Mouse (Mus musculus): ENCODE results near the gene Rpp25. TPM values are rescaled to one million over a fixed set of nuclear protein-coding genes. Genes with fewer than 3 reads are reported as not detected.

The Rpp25 gene
- 0.74 and 0.93 TPM in 2 replicates for polyA plus RNA-seq (2012; rRNA removed)

DNA sequence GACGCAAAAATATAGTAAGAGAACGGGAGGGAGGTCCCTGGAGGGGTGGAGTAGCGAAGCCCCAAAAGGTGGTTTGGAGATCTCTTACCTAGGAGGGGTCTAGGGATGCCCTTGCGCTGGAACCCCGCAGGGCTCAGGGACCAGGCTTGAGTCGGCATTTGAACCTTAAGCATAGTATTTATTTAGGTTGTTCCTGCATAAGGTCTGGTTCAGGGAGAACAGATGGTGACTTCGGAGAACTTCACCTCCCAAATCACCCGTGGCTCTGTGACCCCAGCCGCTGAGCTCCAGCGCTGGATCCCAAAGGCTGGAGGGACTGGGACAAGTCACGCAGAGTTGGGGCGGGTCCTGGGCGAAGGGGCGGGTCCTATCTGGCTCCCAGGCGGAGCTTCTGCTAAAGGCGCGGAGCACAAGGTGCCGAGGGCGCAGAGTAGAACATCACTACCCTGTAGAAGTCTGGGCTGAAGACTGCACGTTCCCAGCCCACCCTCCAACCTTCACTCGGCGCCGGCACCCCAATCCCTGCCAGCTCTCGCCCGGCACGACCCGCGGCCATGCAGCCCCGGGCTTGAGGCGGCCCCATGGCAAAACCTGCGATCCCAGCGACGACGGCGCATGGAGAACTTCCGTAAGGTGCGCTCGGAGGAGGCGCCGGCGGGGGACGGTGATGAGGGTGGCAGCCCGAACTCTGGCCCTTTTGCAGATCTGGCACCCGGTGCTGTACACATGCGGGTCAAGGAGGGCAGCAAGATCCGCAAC lies at the start of gene Rpp25:
TSS of gene Rpp25 (plus strand) at position 405 of the 759 bp plus-strand sequence.
- DNase-seq (ENCODE audit: low read depth): no peak

DNA sequence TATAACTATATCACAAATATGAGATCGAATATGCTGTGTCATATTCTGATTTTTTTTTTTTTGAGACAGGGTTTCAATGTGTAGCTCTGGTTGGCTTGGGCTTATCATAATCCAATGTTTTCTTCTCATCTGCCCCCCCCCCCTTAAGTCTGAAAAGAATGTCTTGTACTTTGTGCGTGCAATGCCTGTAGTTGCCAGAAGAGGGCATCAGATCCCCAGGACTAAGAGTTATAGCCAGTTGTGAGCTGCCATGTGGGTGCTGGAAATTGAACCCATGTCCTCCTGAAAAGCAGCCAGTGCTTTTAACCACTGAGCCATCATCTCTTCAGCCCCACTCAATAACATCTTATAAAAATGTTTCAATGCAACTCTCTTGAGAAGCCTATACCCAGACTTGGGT lies 44.1 kb upstream of the Rpp25 start:
- no peak for DNase-seq (ENCODE audit: low read depth)

DNA sequence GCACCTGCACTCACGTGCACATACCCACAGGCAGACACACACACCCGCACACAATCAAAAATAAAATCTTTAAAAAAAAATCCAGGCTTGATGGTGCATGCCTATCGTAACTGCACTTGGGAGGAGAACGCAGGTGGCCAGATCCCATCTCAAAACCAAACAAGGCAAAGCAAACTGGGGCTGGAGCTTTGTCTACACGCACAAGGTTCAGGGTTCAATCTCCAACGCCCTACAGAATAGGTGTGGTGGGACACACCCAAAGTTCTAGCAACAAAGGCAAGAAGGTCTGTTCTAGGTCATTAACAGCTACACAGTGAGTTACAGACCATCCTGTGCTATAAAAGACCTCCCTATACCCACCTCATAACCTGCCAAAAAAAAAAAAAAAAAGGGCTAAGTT lies 41.0 kb upstream of the Rpp25 start:
- DNase-seq (ENCODE audit: low read depth): no peak

DNA sequence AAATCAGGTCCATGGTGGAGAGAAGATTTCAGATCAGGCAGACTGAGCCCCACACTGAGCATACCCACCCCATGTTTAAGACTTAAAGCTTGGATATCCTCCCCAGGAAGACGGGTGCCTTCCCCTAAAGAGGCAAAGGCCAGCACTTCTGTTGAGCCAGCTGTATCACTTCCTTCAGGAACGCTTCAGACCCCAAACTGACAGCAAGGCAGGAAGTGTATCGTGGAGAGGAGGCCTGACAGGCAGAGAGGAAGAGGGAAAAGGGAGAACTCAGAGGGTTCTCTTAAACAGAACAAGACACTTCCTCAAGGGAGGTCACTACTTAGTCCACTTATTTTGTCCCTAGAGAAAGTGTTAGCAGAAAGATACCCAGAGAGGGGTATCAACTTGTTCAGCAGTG lies 37.7 kb upstream of the Rpp25 start:
- DNase-seq (ENCODE audit: low read depth): no peak

DNA sequence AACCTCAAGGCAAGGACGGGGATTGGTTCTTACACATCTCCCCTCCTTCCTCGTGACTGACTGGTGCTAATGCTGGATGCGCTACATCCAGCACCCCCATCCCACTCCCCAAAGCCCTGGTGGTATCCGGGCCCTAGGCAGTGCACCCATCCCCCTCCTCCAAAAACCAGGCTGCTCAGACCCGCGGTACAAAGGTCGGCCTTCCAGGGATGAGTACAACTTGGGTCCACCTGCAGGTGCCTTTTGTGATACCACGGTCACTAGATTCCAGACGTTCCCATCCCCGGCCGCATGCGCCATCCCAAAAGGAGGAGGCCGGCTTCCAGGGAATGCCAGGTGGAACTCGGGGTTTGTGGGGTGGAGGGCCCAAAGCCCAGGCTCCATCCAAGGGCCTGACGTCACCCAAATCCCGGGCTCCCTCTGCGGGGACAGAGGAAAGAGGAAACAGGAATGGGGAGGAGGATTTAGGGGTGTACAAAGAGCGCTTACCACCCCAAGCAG lies 36.5 kb upstream of the Rpp25 start:
- no peak for DNase-seq (ENCODE audit: low read depth)

DNA sequence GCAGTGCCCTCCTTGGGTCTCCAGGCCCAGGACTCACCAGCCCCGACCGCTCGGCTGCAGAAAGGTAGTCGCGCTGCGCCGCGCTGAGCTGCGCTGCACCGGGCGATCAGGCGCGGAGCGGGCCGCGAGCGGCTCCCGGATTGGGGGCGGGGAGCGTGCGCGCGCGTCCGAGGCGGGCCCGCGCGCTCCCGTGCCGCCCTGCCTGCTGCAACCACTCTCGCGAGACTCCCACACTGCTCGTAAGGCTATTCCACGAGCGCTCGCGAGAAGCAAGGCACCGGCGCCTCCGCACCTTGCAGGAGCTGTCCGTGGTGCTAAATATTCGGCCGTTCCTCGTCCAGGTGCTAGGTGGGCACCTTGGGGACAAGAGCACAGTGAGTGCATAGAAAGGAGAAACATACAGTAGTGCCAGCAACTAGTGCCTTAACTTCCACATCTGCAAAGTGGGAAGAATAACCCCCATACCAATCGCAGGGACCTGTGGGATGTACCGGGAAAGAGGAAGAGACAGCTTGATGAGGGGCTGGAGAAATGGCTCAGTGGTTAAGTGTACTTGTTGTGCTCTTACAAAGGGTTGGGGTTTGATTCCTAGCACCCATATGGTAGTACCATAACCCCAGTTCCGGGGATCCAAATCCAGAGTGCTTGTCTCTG lies 35.8 kb upstream of the Rpp25 start, which contains the start of gene Scamp5:
TSS of gene Scamp5 (minus strand) at position 165 of the 654 bp plus-strand sequence.
- DNase-seq (ENCODE audit: low read depth): peak; percentile 42

DNA sequence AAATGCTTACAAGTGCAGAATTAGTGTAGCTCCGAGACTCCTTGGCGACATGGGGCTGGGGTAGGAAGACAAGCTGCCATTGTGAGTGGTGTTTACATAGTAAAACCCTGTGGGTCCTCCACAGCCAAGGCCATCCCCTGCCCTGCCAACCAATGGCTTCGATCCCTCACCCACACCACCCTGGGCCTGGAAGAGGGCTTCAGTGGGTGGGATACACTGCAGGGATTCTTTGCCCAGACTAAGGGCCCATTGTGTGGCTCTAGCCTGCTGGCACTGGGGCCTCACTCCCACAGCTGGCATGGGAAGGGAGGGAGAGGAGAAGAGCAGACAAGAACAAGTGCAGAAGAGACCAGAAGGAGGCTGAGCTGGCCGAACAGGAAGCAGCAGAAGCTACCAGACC lies 34.9 kb upstream of the Rpp25 start:
- no peak for DNase-seq (ENCODE audit: low read depth)

DNA sequence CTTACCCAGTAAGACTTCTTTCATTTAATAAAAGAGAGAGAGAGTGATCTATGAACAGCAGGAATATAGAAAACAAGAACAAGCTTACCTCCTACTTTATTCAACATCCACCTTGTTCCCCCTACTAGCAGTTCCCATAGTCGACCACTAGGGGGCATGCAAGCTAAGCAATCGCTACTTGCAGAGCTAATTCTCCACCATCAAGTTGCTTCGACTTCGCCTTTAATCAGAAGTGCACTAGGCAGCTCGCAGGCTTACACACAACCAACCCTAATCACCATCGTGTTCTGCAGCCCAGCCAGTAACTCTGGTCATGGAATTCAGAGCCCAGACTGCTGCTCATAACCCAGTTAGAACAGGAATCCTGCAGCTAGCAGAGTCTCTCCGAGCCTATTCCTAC lies 18.1 kb upstream of the Rpp25 start:
- DNase-seq (ENCODE audit: low read depth): no peak

DNA sequence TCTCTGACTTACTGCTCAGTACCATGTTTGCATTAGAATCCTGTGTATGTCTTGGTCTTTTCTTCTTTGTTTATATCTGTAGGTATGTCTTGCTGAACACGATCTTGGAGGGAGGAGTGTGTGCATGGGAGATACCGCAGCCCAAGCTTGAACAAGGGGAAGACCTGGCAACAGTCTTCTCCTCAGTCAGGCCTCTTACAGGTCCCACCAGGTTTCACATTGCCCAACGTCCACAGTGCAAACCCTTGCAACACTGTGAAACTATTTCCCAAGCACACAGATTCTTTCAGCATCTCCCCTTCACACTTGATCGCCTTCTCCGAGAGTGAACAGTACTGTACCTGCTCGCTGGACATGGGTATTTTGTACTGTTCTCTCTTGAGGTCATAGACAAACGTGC lies 16.0 kb upstream of the Rpp25 start:
- DNase-seq (ENCODE audit: low read depth): no peak

DNA sequence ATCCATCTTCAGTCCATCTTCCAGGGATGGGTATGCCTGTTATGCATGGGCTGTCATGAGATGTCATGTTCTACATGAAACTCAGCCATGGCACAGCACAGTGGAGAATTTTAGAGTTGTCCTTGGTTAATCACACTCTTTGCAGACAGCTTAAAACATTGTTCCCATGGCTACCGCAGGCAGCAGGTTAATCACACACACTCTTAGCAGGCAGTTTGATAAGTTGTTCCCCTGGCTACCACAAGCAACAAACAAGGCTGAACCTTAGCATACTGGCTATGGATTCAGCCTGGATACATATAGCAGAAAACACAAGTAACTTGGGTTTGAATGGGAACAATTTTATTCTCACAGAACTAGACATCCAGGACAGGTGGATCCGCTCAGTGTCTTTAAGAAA lies 10.3 kb upstream of the Rpp25 start:
- DNase-seq (ENCODE audit: low read depth): no peak

DNA sequence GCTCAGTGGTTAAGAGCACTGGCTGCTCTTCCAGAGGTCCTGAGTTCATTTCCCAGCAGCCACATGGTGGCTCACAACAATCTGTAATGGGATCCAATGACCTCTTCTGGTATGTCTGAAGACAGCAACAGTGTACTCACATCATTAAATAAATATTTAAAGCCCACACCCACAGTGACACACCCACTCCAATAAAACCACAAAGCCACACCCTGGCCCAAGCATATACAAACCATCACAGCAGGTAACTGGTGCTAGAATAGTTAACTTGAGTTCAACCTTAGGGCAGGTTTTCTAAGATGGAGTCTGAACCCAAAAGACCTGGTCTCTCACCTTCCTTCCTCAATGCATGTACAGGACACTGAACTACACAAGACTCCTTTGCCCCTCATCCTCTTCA lies 8.9 kb upstream of the Rpp25 start:
- DNase-seq (ENCODE audit: low read depth): no peak

DNA sequence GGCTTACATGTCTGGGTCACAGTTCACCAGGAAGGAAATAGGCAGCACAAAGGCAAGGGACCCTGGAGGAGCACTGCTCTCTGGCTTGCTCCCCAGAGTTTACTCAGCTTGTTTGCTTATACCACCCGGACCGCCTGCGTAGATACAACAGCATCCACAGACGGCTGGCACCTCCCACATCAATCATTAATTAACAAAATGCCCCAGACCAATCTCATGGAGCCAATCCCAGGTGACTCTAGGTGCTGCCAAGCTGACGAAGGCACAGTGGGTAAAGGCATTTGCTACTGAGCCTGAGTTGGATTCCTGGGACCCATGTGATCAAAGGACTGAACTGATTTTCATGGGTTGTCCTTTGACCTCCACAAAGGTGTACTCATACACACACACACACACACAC lies 6.6 kb upstream of the Rpp25 start:
- DNase-seq (ENCODE audit: low read depth): no peak

DNA sequence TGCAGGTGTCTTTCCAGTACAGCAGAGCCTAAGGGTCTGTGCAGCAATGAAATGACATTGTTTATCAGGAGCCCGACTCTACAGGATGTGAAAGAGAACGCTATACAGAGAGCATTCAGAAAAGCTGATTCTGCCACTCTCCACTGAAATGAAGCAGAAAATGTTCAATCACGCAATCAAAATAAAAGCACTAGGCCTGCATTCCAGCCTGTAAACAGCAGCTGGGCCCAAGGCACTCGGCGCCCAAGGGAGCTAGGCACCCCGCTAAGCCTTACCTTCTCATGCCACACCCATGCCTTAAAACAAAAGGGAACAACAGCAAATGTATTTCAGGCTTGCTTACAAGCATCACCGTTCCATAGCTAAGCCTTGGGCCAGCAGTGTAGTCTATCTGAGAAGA lies 5.3 kb upstream of the Rpp25 start:
- DNase-seq (ENCODE audit: low read depth): no peak

DNA sequence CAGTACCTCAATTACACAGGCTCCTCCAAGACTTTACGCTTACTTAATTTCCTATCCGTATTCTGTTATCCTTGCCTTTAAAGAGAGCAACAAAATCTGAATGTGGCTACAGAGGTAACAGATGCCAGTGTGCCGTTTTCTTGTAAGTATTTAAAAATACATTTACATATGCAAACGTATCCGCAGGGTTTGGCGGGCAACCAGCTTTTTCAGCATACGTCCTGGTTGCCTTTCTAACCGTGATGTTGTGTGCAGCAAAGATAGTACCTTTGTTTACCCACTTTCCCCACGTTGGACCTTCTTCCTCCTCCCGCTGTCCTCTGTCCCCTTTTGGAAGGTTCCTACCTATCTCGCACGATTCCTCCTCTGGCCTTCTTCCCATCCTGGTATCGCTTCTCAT lies 2.4 kb upstream of the Rpp25 start:
- no peak for DNase-seq (ENCODE audit: low read depth)

DNA sequence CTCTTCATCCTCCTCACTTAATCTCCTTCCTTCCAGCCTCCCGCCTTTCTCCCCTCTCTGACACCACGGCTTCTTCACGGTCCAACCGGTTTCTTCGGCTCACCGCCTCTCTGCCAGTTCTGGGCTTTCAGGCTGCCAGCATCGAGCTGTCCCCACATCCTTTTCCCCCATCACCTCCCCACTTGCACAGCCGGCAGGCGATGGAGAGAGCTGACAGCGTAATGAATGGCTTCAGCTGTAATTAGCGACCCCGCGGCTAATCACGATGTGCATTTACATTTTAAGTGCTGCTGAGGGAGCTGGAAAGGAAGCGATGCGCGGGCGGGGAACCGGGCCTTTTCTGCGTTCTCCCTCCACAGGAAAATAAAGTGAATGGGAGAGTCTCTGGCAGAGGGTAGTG lies 2.0 kb upstream of the Rpp25 start:
- no peak for DNase-seq (ENCODE audit: low read depth)

DNA sequence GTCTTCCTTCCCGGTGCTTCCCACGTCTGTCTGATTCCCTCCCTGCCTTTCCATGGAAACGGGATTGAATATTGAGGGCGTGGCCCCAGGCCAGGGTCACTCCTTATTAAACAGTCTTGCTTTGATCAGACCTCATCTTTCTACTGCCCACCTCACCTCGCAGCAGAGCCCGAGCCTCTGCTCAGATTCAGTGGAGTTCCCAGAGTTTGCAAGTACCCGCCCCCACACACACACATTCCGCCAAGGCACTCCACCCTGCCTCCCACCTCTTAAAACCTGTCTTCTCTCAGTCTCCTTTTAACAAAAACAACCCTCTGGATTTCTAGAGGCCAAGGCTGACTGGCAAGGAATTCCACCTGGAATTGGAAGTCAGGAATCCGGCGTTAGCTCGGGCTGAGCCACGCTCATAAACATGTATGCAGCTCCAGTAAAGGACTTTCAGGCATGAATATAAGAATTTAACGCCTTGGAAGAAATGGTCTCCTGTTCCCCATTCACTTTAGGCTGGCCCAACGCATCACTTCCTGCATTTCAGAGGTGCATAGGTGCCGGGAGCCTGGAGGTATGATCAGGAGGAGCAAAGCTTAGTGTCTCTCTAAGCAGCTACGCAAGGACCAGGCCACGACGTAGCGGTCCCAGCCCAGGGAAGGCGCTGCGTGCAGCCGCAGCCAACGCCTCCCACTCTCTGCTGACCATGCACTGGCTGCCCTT lies 760 bp upstream of the Rpp25 start:
- DNase-seq (ENCODE audit: low read depth): no peak

DNA sequence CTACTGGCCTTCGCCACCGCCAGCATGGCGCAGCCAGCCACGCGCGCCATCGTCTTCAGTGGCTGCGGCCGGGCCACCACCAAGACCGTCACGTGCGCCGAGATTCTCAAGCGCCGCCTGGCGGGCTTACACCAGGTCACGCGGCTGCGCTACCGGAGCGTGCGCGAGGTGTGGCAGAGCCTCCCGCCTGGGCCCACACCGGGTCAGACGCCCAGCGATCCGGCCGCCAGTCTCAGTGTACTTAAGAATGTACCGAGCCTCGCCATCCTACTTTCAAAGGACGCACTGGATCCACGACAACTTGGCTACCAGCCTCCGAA lies 515 bp downstream of the Rpp25 start:
- DNase-seq (ENCODE audit: low read depth): no peak

DNA sequence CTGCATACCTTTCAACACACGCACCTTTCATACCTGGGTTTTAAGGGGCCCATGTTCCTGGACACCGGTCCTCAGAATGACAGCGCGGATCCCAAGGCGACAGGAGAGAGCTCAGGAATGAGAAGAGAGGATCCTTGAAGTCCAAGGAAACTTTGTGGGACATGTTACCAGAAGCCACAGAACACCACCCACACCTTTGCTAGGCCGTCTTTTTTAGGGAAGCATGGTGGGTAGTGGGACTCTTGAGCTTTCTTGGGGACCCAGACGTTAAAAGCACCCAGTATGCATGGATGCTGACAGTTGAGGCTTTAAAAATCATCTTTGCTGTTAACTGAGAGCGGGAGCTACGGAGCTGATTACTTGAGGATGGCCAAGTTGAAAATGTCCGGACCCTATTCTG lies 1.1 kb downstream of the Rpp25 start:
- no peak for DNase-seq (ENCODE audit: low read depth)

DNA sequence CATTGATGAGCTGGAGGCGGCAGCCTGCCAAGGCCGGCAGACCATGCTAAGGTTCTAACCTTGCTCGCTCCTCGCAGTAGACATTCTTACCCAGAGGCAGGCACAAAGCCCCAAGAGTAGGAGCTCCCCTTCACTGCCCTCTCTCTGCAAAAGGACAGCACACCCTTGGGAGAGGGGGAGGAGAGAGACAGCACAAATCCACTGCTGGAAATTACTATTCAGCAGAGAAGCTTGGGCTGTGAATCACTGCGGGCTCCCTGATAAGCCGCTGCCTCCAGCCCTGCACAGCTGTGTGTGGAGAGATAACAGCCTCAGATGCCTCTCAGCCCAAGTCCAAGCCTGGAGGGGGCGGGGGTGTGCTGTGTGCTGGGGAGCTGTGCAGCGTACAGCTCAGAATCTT lies 1.9 kb downstream of the Rpp25 start:
- no peak for DNase-seq (ENCODE audit: low read depth)

DNA sequence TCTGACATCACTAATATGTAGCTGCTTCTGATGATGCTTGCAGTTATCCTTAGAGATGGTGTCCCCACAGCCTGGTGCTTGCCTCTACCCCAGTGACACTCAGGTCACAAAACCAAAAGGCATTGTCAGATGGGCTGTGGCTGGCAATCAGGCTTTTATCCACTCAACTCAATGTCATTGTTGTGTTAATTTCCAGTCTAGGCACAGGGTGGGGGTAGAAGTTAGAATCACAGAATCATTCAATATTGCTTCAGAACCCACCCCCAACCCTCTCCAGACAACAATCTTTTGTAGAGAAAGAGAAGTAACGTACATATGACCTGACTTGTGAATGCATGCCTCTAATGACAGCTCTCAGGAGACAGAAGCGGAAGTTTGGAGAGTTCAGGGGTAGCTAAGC lies 6.8 kb downstream of the Rpp25 start:
- DNase-seq (ENCODE audit: low read depth): no peak

DNA sequence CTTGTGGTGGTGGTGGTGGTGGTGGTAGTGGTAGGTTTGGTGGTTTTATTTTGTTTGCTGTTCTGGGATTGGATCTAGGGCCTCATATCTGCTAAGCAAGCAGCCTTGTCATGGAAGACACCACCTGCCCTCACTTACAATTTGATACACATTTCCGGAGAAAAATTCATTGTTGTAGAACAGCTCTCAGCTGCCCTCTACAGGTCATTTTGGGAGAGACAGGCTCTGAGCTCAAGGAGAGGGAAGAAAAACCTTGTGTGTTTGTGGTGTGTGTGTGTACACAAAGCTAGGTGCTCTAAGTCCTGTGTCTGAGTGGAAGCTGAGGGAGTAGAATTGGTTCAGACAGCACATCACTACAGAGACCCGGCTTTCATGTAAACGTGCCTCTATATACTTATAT lies 13.3 kb downstream of the Rpp25 start:
- no peak for DNase-seq (ENCODE audit: low read depth)

DNA sequence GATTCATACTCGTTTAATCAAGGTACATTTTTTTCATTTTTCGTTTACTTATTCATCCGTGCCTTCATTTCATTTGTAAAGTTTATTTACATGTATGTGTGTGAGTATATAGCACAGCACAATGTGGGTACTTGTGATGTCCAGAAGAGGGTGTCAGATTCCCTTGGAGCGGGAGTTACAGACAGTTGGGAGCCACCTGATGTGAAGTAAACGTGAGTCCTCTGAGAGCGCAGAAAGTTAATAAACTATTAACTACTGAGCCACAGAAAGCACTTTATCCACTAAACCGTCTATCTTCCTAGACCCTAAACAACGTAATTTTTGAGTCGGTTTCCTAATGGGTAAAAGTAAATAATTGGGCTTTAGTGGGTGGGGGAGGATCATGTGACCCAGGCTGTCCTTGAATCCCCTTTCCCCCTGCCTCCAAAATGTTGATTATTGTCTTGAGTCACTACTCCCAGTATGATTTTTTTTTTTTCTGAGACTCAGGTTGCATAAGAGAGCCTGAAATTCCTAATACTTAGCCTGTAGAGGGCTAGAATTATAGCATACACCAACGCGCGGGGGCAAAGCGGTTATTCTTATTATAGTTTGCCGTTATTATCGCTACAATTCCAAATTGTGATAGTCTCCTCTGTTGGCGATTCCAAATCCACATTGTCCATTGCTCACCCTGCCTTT lies 16.7 kb downstream of the Rpp25 start:
- no peak for DNase-seq (ENCODE audit: low read depth)
